Mouse (Mus musculus) ES-E14 (cell line): ENCODE data around the gene Olfr66.

Experiments used
- MAFK ChIP-seq: IDR thresholded peaks from 2 replicates; pipeline ENCODE4 v1.6.1; 2014; ENCODE audit warnings: mild to moderate bottlenecking, low read depth, low read length, inconsistent platforms; ENCODE audit not compliant: insufficient read depth
- ZC3H11A ChIP-seq: IDR thresholded peaks from 2 replicates; pipeline ENCODE4 v1.6.1; 2012; ENCODE audit warnings: low read depth, mild to moderate bottlenecking, inconsistent platforms, low read length, borderline replicate concordance
- ZNF384 ChIP-seq: IDR thresholded peaks from 2 replicates; pipeline ENCODE4 v1.6.1; 2012; ENCODE audit warnings: low read depth, low read length, inconsistent platforms

GRCm38 (mm10) chr7:103873064-103873463, 13.0 kb downstream of the Olfr66 start:
- TF ChIP-seq ZC3H11A: no peak
- TF ChIP-seq MAFK: no peak
- TF ChIP-seq ZNF384: no peak
